ENCODE assay signal across 10 mouse cellular contexts in the genomic region with DNA sequence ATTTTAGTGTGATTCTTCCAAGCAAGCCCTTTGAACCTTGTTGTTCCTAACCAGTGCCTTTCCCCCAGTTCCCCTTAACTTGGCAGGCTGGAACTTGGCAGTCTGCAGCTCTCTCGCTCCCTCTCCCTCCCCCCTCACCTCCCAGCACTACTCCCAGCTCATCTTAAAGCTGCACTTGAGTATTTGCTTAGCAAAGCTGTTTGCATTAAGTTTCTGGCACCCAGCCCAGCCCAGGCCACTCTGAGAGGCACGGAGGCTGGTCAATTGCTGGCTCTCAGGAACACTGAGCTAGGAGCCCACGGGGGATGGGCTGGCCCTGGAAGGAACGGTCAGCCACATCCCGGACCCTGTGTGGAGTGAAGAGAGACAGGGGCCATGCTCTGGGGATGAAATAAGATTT.
A peak's percentile ranks its signal among the peaks of the same experiment; 100 is the strongest.
DNase-seq lines count a peak whose midpoint lies in the region; ATAC-seq and TF ChIP-seq lines count a peak whose summit lies in the region.
"Had no signal": no experiment of that assay in that cellular context is flagged by ENCODE, and none has a peak within 500 bp of the region (broad histone marks: within the 10 kb centered on the region; RNA-seq: fewer than 3 reads in every experiment).

No protein-coding gene starts in this region.

- H3K9ac ChIP-seq in lung, embryonic 14.5 days = no peak overlapping the region
- H3K9ac ChIP-seq in stomach, embryonic 16.5 days (ENCODE audit: low read length) = no peak overlapping the region

- DNase-seq in frontal cortex, postnatal 14 days (ENCODE audit: low spot score in 2 of 2) = no peak
- DNase-seq in gastrocnemius, postnatal 25 days = peak; percentile 45
- DNase-seq in kidney, adult 9 months = peak; percentile 84
- DNase-seq in lung, embryonic 14.5 days = peak; percentile 98
- no peak for DNase-seq in layer of hippocampus, adult 18-20 months (ENCODE audit: low spot score in 2 of 2)

- TF ChIP-seq CTCF in lung, embryonic 14.5 days (IDR thresholded peaks at IDR 0.05; ENCODE audit: low read depth) = no peak

- peaks cover 29% of the 10 kb centered on the region for H3K4me1 ChIP-seq in brown adipose tissue, adult 24 weeks (ENCODE audit: control insufficient read depth, insufficient read depth, insufficient read length, low read length)
- peaks cover 21% of the 10 kb centered on the region for H3K4me1 ChIP-seq in lung, embryonic 14.5 days (ENCODE audit: insufficient read depth)
- peaks cover 16% of the 10 kb centered on the region for H3K4me1 ChIP-seq in stomach, embryonic 16.5 days (ENCODE audit: control insufficient read depth, insufficient read depth, low read length)

- no peaks in the 10 kb centered on the region for H3K27me3 ChIP-seq in lung, embryonic 14.5 days (ENCODE audit: insufficient read depth, low read length)
- no peaks in the 10 kb centered on the region for H3K27me3 ChIP-seq in stomach, embryonic 16.5 days (ENCODE audit: control insufficient read depth, insufficient read depth, low read length)
- H3K27me3 ChIP-seq: CH12.LX had no signal

- H3K27ac ChIP-seq in brown adipose tissue, adult 24 weeks (replicated peaks; ENCODE audit: low read depth, low read length) = peak overlapping the region; percentile 91
- peak overlapping the region; percentile 91 for H3K27ac ChIP-seq in lung, embryonic 14.5 days (ENCODE audit: low read depth)
- peak overlapping the region; percentile 68 for H3K27ac ChIP-seq in stomach, embryonic 16.5 days (ENCODE audit: low read length)

- H3K36me3 ChIP-seq in lung, embryonic 14.5 days (ENCODE audit: insufficient read depth) = 0 out of 2 replicates have a peak, but pooled peaks cover 4% of the 10 kb centered on the region
- H3K36me3 ChIP-seq in stomach, embryonic 16.5 days (ENCODE audit: control insufficient read depth, insufficient read depth, low read length) = no peaks in the 10 kb centered on the region

- no peak overlapping the region for H3K4me3 ChIP-seq in brown adipose tissue, adult 24 weeks (ENCODE audit: insufficient read depth, low read depth, low read length)
- no peak overlapping the region for H3K4me3 ChIP-seq in lung, embryonic 14.5 days (ENCODE audit: low read depth, low read length)
- no peak overlapping the region for H3K4me3 ChIP-seq in stomach, embryonic 16.5 days (replicated peaks; ENCODE audit: low read length)
- H3K4me3 ChIP-seq: erythroblast, embryonic 14.5 days had no signal

- ATAC-seq in frontal cortex, adult (ENCODE audit: low TSS enrichment) = peak; percentile 16; the same call in 1 of the 2 replicates
- ATAC-seq in lung, embryonic 14.5 days (ENCODE audit: insufficient read depth) = peak; percentile 88
- peak; percentile 87 for ATAC-seq in stomach, embryonic 16.5 days (ENCODE audit: insufficient read depth, low FRiP score)

- 2% methylated on average over 5 of the region's 5 CpGs for WGBS in lung, embryonic 14.5 days
- WGBS in stomach, embryonic 16.5 days = 10% methylated on average over 5 of the region's 5 CpGs

- peak overlapping the region; percentile 40 for H3K4me2 ChIP-seq in lung, embryonic 14.5 days
- 0 out of 2 replicates have a peak overlapping the region, but pooled peaks have one; percentile 11 for H3K4me2 ChIP-seq in stomach, embryonic 16.5 days (ENCODE audit: low read depth, low read length)

- H3K9me3 ChIP-seq in lung, embryonic 14.5 days (ENCODE audit: low read depth, low read length) = no peaks in the 10 kb centered on the region
- H3K9me3 ChIP-seq in stomach, embryonic 16.5 days (replicated peaks; ENCODE audit: control insufficient read depth, low read length) = no peaks in the 10 kb centered on the region

Comparison
In these comparisons a context has a peak if more than half of its experiments do, and no peak if none do; other contexts are left out.
1. ATAC-seq: peak in every context shown above with its lines; median percentile 88 in lung, embryonic 14.5 days; 87 in stomach, embryonic 16.5 days; 16 in frontal cortex, adult.
2. DNase-seq: peak in gastrocnemius, postnatal 25 days (single experiment), kidney, adult 9 months (single experiment) and lung, embryonic 14.5 days (single experiment); none in frontal cortex, postnatal 14 days (0 of 2) and layer of hippocampus, adult 18-20 months (0 of 2).
3. Peak in every context shown above with its lines, with median percentiles within 50 percentile points of each other: H3K27ac ChIP-seq.